Mouse (Mus musculus) liver, embryonic 14.5 days (tissue): Measurements from ENCODE around the gene Trp73.

Source experiments
- CTCF ChIP-seq: IDR thresholded peaks from 2 replicates; pipeline ENCODE4 v1.5.1; 2016; ENCODE audit warnings: antibody characterized with exemption, low read depth, control low read depth
- EP300 ChIP-seq: IDR thresholded peaks from 2 replicates; pipeline ENCODE4 v1.6.1; 2016; ENCODE audit warnings: antibody characterized with exemption, low read depth

DNA sequence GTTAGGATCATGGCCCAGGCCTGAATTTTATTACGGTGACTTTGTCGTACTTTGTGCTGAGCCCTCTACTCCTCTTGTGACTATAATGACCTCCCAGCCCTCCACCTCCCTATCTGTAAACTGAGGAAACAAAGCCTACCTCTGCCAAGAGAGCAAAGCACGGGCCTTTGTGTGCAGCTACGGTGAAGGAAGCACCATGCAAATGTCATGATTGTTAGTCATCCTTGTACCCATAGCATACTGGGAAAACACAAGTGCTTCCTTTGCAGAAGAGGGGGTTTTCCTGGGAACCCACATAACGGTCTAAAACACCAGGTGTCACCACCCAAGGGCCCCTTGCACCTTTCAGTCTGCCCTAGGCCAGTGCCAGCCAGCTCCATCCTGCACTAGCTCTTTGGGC lies 14.8 kb downstream of the Trp73 start:
- TF ChIP-seq CTCF = no peak
- TF ChIP-seq EP300 = no peak
